Mouse (Mus musculus) cerebellum, postnatal 10 days (tissue): ENCODE measurements around the gene Nudt7.

Experiments
- DNase-seq, 2 experiments: peaks; one replicate each; pipeline ENCODE4 v3.0.0; 2021; ENCODE audit warnings: mixed read lengths in 2 of 2

Nudt7 gene

DNA sequence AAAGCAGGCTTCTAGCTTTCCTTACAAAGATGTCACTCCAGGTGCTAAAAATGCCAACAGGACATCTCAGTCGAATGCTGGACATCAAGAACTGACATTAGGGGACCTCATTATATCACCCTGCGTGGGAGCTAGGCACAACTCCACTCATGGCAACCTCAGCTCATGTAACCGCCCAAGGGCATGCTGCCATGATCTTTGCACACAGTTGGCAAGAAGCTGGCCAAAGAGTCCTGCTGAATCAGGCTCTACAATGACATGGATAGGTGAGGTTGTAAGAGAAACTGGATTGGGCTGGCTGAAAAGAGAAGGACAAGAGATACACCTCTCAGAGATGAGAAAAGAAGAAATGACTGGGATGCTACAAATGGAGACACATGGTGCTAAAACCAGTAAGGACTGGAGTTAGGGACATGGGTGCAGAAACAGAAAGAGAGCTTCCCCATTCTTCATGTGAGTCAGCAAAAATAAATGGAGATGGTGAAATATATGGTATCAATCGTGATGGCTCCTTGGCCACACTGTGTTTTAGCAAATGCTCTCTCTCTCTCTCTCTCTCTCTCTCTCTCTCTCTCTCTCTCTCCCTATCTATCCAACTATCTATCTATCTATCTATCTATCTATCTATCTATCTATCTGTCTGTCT lies 10.4 kb downstream of the Nudt7 start:
- peak; percentile 70 to 71 for DNase-seq

DNA sequence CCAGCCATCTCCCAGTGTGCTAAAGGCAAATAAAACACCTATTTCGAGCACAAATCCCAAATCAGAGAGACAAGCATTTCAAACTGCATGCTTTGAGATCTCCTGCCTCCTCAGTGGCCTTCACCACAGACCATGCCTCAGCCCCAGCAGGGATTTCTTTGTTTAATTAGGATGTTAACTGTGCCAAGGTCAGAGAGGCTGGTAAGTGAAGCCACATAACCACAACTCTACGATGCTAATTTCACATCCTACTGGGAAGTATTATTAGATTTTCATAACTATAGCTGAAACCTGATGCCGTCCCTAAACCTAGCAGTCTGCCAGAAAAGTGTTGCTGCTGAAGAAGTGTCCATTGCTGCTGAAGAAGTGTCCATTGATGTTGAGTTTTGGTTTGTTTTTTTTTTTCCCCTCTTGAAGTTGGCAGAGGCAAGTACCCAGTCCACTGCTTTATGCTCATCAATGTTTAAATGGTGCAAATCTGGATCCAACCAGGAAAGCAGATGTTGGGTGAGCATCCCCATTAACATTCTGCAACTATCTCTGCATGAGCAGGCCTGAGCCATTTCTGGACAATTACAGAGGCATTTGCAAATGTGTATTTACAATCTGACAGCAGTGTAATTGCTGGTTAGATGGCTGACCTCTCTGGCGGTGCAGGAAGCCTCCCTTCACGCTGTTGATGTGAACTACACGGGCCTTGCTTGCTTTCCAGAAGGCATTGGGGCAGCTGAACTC lies 20.1 kb downstream of the Nudt7 start:
- peak in 1 of 2 experiments; percentile 13 for DNase-seq

DNA sequence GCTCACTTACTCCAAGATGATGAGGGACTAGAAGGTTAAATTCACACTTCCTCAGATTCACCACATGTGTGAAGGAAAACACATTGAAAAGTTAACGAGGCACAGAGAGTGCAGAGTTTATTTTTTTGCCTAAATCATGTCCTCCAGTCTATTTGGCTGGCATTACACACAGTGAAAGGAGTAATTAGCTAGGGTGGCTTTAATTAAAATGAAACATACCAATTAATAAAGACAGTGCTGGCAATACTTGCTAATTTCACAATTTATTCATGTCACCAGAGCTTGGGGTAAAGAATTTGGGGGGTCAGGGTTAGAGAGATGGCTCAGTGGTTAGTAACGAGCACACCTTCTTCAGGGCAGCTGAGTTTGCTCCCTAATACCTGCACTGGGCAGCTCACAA lies 25.2 kb downstream of the Nudt7 start:
- DNase-seq: no peak

DNA sequence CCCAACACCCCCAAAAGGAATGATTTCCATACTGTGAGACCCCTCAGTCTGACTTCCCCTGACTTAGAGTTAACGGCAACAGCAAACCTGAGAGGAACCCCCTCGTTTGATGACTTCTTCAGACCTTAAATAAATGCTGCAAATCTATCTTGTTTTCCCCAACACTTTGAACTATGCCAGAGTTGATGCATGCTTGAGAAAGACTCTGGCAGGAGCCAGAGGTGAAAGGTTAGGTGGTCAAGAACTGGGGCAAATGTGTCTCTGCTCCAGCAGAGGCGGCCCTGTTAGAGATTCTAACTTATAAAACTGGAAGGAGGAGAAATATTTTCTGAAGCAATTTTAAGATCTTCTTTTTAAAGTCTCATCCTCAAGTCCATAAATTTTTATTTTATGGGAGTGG lies 26.3 kb downstream of the Nudt7 start:
- no peak for DNase-seq

DNA sequence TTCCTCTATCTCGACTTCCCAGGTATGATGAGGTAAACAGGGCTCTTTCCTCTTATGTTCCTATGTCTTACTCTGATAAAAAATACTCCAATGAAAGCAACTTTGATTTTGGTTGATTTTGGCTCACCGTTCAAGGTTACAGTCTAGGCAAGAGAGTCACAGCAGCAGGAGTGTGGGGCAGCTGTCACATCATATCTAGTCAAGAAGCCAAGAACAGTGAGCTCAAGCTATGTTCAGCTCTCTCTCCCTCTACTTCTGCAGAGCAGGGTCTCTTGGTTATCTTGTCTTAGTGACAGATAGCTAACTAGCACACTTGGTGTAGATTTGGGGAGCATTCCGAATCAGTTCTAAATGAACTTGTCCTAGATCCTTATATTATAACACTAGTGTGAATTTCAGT lies 30.5 kb downstream of the Nudt7 start:
- peak; percentile 55 to 74 for DNase-seq

DNA sequence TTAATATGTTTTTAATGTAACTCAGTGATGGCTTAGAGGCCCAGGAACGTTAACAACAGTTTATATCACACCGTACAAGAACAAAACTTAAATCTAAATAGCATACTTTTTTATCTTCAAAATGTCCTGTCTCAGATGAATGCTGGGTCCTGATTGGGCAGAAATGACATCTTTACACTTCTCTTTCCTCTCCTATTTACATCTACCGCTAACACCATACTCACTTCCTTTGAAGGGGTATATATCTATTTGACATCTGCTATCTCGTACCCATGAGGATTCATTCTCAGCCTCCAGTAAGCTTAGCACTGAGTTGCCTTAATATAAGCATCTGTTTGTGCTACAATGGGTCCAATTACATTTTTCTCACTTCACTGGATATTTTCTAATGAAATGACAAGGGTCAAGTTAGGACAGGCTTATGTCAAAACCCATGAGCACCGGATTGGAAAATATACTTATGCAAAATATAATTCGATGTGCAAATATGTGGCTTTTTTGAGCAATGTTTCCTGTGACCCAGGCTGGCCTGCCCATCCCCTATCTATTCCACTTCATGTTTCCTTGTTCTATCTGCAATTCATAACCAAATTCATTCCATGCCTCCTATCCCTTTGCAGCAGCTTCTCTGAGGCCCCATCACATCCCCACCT lies 31.2 kb downstream of the Nudt7 start:
- peak in 1 of 2 experiments; percentile 17 for DNase-seq

DNA sequence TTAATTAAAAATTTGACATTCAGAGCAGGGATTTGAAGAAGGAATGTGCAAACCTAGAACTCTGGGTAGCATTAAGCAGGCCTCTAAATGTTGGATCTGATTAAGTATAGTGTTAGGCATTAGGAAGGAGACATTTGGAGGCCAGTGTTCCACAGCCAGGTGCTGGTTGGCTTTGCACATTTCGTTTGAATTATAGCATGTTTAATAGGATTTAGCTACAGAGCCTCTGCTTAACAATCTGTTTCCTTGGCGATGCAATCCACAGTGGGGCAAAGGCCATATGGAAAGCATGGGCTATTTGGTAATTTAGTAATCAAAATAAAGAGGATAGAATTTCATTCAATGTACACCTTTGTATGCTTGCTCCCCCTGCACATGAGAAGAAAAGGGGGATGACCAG lies 32.4 kb downstream of the Nudt7 start:
- peak; percentile 25 to 46 for DNase-seq

DNA sequence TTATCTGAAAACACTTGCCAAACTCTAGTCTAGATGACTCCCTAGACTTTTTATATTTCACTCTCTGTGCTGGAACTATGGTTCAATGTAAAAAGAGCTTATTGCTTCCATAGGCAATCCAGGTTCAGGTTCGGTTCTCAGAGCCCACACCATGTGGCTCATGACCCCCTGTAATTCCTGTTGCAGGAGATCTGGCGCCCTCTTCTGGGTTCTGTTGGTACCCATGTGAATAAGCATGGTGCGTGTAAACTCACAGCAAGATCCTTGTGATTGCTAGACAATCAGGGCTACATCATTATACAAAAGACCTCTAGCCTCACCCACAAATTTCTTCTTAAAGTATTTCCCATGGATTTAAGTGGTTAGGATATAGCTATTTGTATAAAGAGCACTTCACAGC lies 43.4 kb downstream of the Nudt7 start:
- peak; percentile 19 to 27 for DNase-seq

DNA sequence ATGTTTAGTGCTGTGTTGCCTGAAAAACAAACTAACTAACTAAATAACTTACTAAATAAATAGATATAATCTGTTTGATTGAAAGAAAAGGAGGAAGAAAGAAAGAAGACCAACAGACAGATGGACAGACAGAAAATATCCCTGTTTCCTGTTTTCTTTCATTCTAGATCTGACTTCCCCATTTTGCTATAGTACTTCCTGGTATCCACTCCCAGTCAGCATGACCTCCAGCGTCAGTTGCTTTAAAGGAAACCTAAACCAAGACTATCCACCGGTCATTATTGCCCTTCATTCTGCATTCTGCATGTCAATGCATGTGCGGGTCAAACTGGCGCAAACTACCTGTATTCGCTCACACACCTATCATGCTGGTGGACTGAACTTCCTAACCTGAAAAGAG lies 60.0 kb downstream of the Nudt7 start:
- no peak for DNase-seq

DNA sequence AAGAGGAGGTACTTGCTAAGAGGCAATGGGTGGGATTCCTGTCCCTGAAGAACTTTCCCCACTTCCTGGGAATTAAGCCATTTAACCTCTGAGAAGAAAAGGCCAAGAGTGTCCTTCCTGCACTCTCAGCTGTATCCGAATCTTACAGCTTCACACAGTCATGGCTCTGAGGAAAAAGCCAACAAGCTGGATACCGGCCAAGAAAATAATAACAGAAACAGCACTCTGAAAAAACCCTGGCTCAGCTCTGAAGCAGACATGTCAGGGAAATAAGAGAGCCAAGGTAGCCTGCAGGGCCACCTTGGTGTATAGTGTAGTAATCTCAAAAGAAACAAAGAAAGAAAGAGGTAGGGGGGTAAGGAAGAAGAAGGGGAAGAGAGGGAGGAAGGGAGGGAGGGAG lies 65.6 kb downstream of the Nudt7 start:
- peak; percentile 52 to 65 for DNase-seq
